Mouse (Mus musculus): ENCODE results near the gene Iars2.

DNA sequence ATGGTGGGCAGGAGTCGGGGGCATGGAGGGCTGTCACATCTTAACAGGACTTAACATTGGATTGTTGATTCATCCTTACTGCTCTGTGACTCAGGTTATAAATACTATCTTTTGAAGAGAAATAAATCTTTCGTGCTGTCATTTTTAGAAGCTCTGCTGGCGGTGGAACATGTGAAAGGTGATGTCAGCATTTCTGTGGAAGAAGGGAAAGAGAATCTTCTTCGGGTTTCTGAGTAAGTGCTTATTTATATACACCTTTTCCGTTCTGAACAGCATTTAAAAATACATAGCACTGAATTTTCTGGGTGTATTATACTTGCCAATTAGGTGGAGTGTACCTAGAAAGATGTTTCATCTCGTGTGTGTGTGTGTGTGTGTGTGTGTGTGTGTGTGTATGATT lies 38.2 kb upstream of the Iars2 start:
- TF ChIP-seq GATA1 (IDR thresholded peaks at IDR 0.05; ENCODE audit: borderline replicate concordance, low read length) (no peak), FLI1 (IDR thresholded peaks at IDR 0.05; ENCODE audit: low read length) (no peak)

All from megakaryocyte, embryonic 14.5 days (primary cell).